Mouse (Mus musculus) ES-E14 (cell line): ENCODE results near the gene Hist1h3f. TPM values are rescaled to one million over a fixed set of nuclear protein-coding genes. Genes with fewer than 3 reads are reported as not detected.

ENCODE experiments used
- DNase-seq: peaks from one replicate; pipeline ENCODE4 v3.0.0-alpha.2; 2013; ENCODE audit warnings: low read depth, low spot score
- H3K27ac ChIP-seq: 2 replicates; pipeline ENCODE4 v1.5.1; 2012; ENCODE audit warnings: low read depth, mild to moderate bottlenecking, low read length, moderate library complexity, mixed read lengths; ENCODE audit not compliant: poor library complexity, insufficient read depth, severe bottlenecking
- H3K36me3 ChIP-seq: 2 replicates; pipeline ENCODE4 v1.6.1; 2012; ENCODE audit warnings: mild to moderate bottlenecking, low read length, moderate library complexity, mixed read lengths; ENCODE audit not compliant: control insufficient read depth, poor library complexity, insufficient read depth, severe bottlenecking
- H3K4me1 ChIP-seq, 2 experiments: fragments of 150-350 bp in 1 of 2; sonication (generic) in 1 of 2; 2 replicates each; pipeline ENCODE4 v1.6.1; 2012; ENCODE audit warnings: low read length in 2 of 2, mild to moderate bottlenecking in 1 of 2, mixed read lengths in 1 of 2; ENCODE audit not compliant: control insufficient read depth in 2 of 2, insufficient read depth in 2 of 2, poor library complexity in 1 of 2
- H3K4me3 ChIP-seq, 2 experiments: fragments of 150-350 bp in 1 of 2; sonication (generic) in 1 of 2; 2 replicates each; pipeline ENCODE4 v1.5.1; 2012; ENCODE audit warnings: low read length in 2 of 2, low read depth in 1 of 2, mild to moderate bottlenecking in 1 of 2, mixed read lengths in 1 of 2; ENCODE audit not compliant: insufficient read depth in 1 of 2, poor library complexity in 1 of 2, severe bottlenecking in 1 of 2
- H3K9ac ChIP-seq: 2 replicates; pipeline ENCODE4 v1.6.1; 2012; ENCODE audit warnings: low read depth, mild to moderate bottlenecking, low read length, mixed read lengths; ENCODE audit not compliant: poor library complexity, insufficient read depth, severe bottlenecking
- H3K9me3 ChIP-seq: fragments of 150-350 bp; sonication (generic); 2 replicates; pipeline ENCODE4 v1.6.1; 2012; ENCODE audit warnings: low read depth, mild to moderate bottlenecking, low read length; ENCODE audit not compliant: control insufficient read depth, insufficient read depth
- CHD2 ChIP-seq: IDR thresholded peaks from 2 replicates; pipeline ENCODE4 v1.6.1; 2014; ENCODE audit warnings: mild to moderate bottlenecking, low read depth, low read length, inconsistent platforms
- HCFC1 ChIP-seq: IDR thresholded peaks from 2 replicates; pipeline ENCODE4 v1.6.1; 2012; ENCODE audit warnings: low read length, inconsistent platforms, borderline replicate concordance; ENCODE audit not compliant: insufficient read depth
- MAFK ChIP-seq: IDR thresholded peaks from 2 replicates; pipeline ENCODE4 v1.6.1; 2014; ENCODE audit warnings: mild to moderate bottlenecking, low read depth, low read length, inconsistent platforms; ENCODE audit not compliant: insufficient read depth
- ZC3H11A ChIP-seq: IDR thresholded peaks from 2 replicates; pipeline ENCODE4 v1.6.1; 2012; ENCODE audit warnings: low read depth, mild to moderate bottlenecking, inconsistent platforms, low read length, borderline replicate concordance
- ZNF384 ChIP-seq: IDR thresholded peaks from 2 replicates; pipeline ENCODE4 v1.6.1; 2012; ENCODE audit warnings: low read depth, low read length, inconsistent platforms
- in situ Hi-C, 2 experiments: fragments of 600-800 bp; cut with MboI; formaldehyde crosslinking; loops; one replicate each; pipeline ENCODE4 v1.15.1; 2025; ENCODE audit warnings: low sequenced_read_pairs in 2 of 2, inconsistent platforms in 1 of 2; ENCODE audit not compliant: unreplicated experiment in 2 of 2
- total RNA-seq: library from RNA; depleted of rRNA; stranded (reverse); fragments of 300-350 nt; gene quantifications from 2 replicates; pipeline ENCODE4 v1.2.3, GENCODE M21; 2012

Gene Hist1h3f
- total RNA-seq, 1 experiment = 289 TPM

- Histone ChIP-seq H3K36me3 (no peaks in the 10 kb centered on the region), H3K9me3 (no peaks in the 10 kb centered on the region), H3K4me1 (peaks cover 6 to 7% of the 10 kb centered on the region in 2 experiments; a peak in 2 of 4 replicates), H3K27ac (peak overlapping the region; percentile 52; the same call in 1 of the 2 replicates), H3K4me3 (peak overlapping the region; percentile 51 to 69), H3K9ac (peak overlapping the region; percentile 38; the same call in 1 of the 2 replicates)
- in situ Hi-C loops = loop anchor here (25.0 kb wide), 1 partner anchor 195 kb away; no protein-coding TSS in a partner anchor
- peak; percentile 79 for DNase-seq
- TF ChIP-seq ZNF384 (peak; percentile 65; the same call in 1 of the 2 replicates), ZC3H11A (no peak)
Observed at GRCm38 (mm10) chr13:23506819-23507515, 36.9 kb upstream of the Hist1h3f start.

GRCm38 (mm10) chr13:23510127-23510526 is 33.7 kb upstream of the Hist1h3f start:
- in situ Hi-C loops = loop anchor here (25.0 kb wide), 1 partner anchor 198 kb away; no protein-coding TSS in a partner anchor
- H3K4me1 ChIP-seq = peaks cover 9 to 11% of the 10 kb centered on the region in 2 experiments; a peak in 2 of 4 replicates
- no peak overlapping the region for H3K27ac ChIP-seq
- H3K9me3 ChIP-seq = no peaks in the 10 kb centered on the region
- H3K4me3 ChIP-seq = no peak overlapping the region
- DNase-seq = no peak
- no peak overlapping the region for H3K9ac ChIP-seq
- TF ChIP-seq MAFK (no peak), CHD2 (no peak), ZNF384 (no peak), HCFC1 (no peak), ZC3H11A (no peak)
- no peaks in the 10 kb centered on the region for H3K36me3 ChIP-seq

GRCm38 (mm10) chr13:23513517-23513916 is 30.3 kb upstream of the Hist1h3f start:
- DNase-seq = no peak
- Histone ChIP-seq H3K36me3 (no peaks in the 10 kb centered on the region), H3K4me3 (no peak overlapping the region), H3K9me3 (no peaks in the 10 kb centered on the region), H3K4me1 (peaks cover 5 to 13% of the 10 kb centered on the region in 2 experiments; a peak in 2 of 4 replicates), H3K9ac (no peak overlapping the region), H3K27ac (no peak overlapping the region)
- TF ChIP-seq ZNF384 (no peak), HCFC1 (no peak), MAFK (no peak), CHD2 (no peak), ZC3H11A (no peak)
- in situ Hi-C loops = loop anchor here (25.0 kb wide), 1 partner anchor 201 kb away; no protein-coding TSS in a partner anchor

GRCm38 (mm10) chr13:23515281-23515680 is 28.6 kb upstream of the Hist1h3f start:
- H3K9me3 ChIP-seq = no peaks in the 10 kb centered on the region
- TF ChIP-seq ZC3H11A (no peak), HCFC1 (no peak), ZNF384 (no peak), MAFK (no peak), CHD2 (no peak)
- DNase-seq = no peak
- no peak overlapping the region for H3K9ac ChIP-seq
- H3K4me3 ChIP-seq = no peak overlapping the region
- H3K27ac ChIP-seq = no peak overlapping the region
- H3K36me3 ChIP-seq = no peaks in the 10 kb centered on the region
- in situ Hi-C loops = loop anchor here (5.0 to 25.0 kb wide), 3 partner anchors 83 to 203 kb away; no protein-coding TSS in a partner anchor
- peaks cover 5 to 13% of the 10 kb centered on the region in 2 experiments; a peak in 2 of 4 replicates for H3K4me1 ChIP-seq
